Mouse (Mus musculus) adipocyte (in vitro differentiated cells): ENCODE data around the gene Gnmt.

ENCODE experiments used
- DNase-seq: peaks from one replicate; pipeline ENCODE4 v3.0.0-alpha.2; 2016; ENCODE audit warnings: low spot score

Gene Gnmt

GRCm38 (mm10) chr17:46703971-46704886, 24.7 kb downstream of the Gnmt start:
- peak; percentile 64 for DNase-seq

GRCm38 (mm10) chr17:46702506-46702905, 26.5 kb downstream of the Gnmt start:
- no peak for DNase-seq

GRCm38 (mm10) chr17:46702100-46702499, 26.9 kb downstream of the Gnmt start:
- no peak for DNase-seq

- no peak for DNase-seq
Observed at GRCm38 (mm10) chr17:46701489-46701888, 27.5 kb downstream of the Gnmt start.

GRCm38 (mm10) chr17:46699912-46700311, 29.1 kb downstream of the Gnmt start:
- DNase-seq = no peak

GRCm38 (mm10) chr17:46699245-46699644, 29.7 kb downstream of the Gnmt start:
- DNase-seq = no peak

- DNase-seq = no peak
Observed at GRCm38 (mm10) chr17:46698515-46698914, 30.5 kb downstream of the Gnmt start.

GRCm38 (mm10) chr17:46694517-46695063, 34.4 kb downstream of the Gnmt start:
- DNase-seq = no peak

- DNase-seq = no peak
Observed at GRCm38 (mm10) chr17:46691390-46691789, 37.6 kb downstream of the Gnmt start.

GRCm38 (mm10) chr17:46690665-46691064, 38.3 kb downstream of the Gnmt start:
- DNase-seq = no peak

GRCm38 (mm10) chr17:46685913-46686312, 43.1 kb downstream of the Gnmt start:
- no peak for DNase-seq

GRCm38 (mm10) chr17:46682654-46683389, 46.1 kb downstream of the Gnmt start:
- DNase-seq = no peak

- no peak for DNase-seq
Observed at GRCm38 (mm10) chr17:46681466-46682118, 47.4 kb downstream of the Gnmt start.

- DNase-seq = peak; percentile 99
Observed at GRCm38 (mm10) chr17:46680760-46681373, 48.1 kb downstream of the Gnmt start, which contains the start of gene Klhdc3. Gene Klhdc3 (minus strand): TSS chr17:46680914.

- peak; percentile 57 for DNase-seq
Observed at GRCm38 (mm10) chr17:46679843-46680759, 48.9 kb downstream of the Gnmt start.

GRCm38 (mm10) chr17:46678911-46679310, 50.1 kb downstream of the Gnmt start:
- DNase-seq = no peak

- DNase-seq = no peak
Observed at GRCm38 (mm10) chr17:46678416-46678815, 50.6 kb downstream of the Gnmt start, which contains the start of gene Mea1. Gene Mea1 (plus strand): TSS chr17:46678793.
